Mouse (Mus musculus): ENCODE data around the gene Amigo1.
A peak's percentile ranks its signal among the peaks of the same experiment; 100 is the strongest.

The Amigo1 gene

GRCm38 (mm10) chr3:108184742-108185141 lies 1.4 kb upstream of the Amigo1 start:
- DNase-seq (ENCODE audit: low spot score): no peak

DNA sequence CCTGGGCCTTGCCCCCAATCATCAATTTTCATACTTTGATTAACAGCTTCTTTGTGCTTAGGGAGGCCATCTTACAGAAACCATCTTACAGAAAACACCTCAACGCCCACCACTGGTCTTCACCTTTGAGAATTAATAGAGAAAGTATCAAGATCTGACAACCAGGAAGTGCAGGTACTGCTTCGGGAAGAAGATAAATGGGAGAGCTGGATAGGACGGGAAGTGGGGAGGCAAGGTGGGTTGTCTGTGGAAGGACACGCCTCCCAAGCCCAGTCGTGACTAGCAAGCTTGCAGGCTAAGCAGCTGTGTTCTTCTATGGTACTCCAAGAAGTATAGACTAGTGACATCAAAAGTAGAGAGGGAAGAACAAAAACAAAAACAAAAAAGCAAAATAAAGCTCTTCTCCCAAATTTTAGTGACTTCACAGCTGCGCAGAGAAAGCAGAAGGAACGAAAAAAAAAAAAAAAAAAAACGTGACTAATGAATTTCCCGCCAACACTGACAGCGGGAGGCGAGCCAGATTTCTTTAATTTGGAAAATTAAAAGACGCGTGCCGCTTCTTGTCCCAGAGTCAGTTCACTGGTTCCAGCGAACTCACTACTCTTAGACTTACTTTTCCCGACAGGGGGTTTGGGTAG lies 556 bp upstream of the Amigo1 start:
- peak; percentile 33 for DNase-seq (ENCODE audit: low spot score)

GRCm38 (mm10) chr3:108187111-108187795 lies 1.1 kb downstream of the Amigo1 start:
- DNase-seq (ENCODE audit: low spot score): no peak

DNA sequence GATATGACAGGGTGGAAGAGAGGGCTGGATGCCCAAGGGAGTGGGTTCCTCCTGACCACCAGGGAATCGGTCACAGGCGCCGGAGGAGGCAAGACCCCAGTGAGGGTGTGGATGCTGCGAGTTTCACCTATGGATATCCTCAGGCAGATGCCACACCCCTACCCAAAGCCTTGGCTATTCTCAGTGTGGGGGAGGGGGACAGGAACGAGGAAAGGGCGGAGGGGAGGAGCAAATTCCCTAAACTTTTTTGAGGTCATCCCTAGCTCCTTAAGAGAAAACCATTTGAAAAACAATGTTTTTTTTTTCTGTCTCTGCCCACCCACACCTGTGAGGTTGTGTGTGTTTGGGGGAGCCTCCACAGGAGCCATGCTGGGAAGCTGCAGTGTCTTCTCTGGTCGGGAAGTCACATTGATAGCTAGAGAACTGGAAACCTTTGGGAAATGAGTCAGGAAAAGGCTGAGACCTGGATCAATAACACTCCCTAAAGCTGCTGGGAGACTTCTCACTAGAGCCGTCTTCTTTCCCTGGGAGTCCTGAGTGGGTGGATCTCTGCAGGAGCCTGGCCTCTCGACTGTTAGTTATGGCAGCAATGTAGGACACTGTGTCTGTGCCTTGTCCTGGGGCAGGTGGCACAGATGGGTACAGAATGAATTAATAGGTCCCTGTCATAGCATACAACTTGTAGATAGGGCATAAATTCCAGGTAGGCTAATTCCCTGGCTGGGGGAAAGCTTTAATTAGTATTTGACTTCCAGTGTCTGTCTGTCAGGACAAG lies 2.8 kb downstream of the Amigo1 start:
- no peak for DNase-seq (ENCODE audit: low spot score)

DNA sequence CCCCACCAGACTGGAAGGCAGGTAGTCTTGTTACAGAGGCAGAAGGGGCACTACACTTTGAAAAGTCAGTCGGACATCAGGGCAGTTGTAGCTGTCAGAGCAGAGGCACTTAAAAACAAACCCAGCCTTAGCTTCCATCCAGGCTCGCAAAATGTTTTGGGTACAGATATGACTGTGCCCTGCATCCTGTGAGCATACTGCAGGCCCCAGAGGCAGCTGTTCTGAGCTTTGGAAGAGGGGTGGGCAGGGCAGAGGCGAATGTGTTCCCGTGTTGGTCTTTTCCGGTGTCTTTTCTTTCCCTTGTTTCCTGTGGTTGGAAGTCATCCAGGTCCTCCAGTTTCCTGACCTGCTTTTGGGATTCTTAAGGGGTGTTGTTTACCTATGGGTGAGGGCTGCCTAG lies 3.8 kb downstream of the Amigo1 start:
- DNase-seq (ENCODE audit: low spot score): no peak

GRCm38 (mm10) chr3:108193686-108194085 lies 7.6 kb downstream of the Amigo1 start:
- DNase-seq (ENCODE audit: low spot score): no peak

DNA sequence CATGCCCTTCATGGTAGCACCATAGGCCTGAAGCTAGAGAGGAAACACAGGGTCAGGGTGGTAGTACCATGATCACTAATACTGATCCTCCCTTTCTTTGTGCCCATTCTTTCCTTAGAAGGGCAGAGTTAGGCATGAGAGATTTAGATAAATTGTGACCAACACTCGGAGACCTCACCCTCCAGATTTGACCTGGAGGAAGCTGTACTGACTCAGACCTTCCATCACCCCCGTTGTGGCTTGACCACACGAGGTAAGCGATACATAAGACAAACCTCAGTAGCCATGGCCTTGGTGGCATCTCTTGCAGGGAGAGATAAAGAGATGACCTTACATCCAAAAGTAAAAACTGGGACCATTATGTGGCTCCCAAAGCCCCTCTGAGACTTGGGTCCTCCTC lies 9.2 kb downstream of the Amigo1 start:
- no peak for DNase-seq (ENCODE audit: low spot score)

- DNase-seq (ENCODE audit: low spot score): no peak
These were observed 9.9 kb downstream of the Amigo1 start for GRCm38 (mm10) chr3:108195941-108196590.

DNA sequence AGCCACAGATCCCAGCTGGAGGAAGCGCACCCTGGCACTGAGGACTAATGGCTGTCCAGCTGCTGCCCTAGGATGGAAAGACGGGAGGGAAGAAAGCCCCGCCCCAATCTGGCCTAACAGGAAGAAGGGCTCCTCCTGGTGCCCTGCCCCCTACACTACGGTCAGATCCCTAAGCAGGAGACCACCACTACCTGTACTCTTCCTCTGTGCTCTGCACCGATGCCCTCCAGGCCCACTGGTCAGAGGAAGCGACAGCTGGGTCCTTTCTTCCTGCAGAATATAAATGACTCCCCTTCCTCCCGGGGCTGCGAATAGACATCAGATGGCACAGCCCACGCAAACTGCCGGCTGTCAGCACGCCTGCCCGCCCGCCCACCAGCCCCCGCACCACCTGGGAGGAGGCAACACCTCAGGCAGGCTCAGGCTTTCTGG lies 10.9 kb downstream of the Amigo1 start:
- DNase-seq (ENCODE audit: low spot score): peak; percentile 79

DNA sequence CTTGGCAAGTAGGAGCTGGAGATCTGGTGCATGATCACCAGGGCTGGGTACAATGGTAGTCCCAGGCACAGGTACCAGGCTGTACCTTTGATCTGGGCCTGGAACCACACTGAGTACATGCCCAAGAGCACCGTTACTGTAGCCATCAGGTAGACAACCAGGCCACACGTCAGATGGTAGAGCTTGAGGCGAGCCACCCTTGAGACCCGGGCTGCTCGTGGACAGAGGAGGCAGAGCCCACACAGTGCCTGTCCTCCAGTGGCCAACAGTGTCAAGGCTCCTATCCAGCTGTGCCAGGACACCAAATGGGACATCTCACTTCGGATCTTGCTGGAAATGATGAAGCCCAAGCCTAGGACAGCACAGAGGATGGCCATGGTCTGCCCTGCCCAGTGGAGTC lies 13.1 kb downstream of the Amigo1 start:
- no peak for DNase-seq (ENCODE audit: low spot score)

- peak; percentile 93 for DNase-seq (ENCODE audit: low spot score)
These were observed 14.5 kb downstream of the Amigo1 start, which contains the start of gene Cyb561d1 for GRCm38 (mm10) chr3:108200329-108201323. Gene Cyb561d1 (minus strand): TSS chr3:108201212.

GRCm38 (mm10) chr3:108202506-108202905 lies 16.4 kb downstream of the Amigo1 start:
- no peak for DNase-seq (ENCODE audit: low spot score)

GRCm38 (mm10) chr3:108203212-108203611 lies 17.1 kb downstream of the Amigo1 start:
- DNase-seq (ENCODE audit: low spot score): no peak

GRCm38 (mm10) chr3:108203621-108204325 lies 17.6 kb downstream of the Amigo1 start:
- DNase-seq (ENCODE audit: low spot score): peak; percentile 71

- DNase-seq (ENCODE audit: low spot score): no peak
These were observed 18.3 kb downstream of the Amigo1 start for GRCm38 (mm10) chr3:108204470-108204869.

GRCm38 (mm10) chr3:108205601-108206000 lies 19.5 kb downstream of the Amigo1 start:
- DNase-seq (ENCODE audit: low spot score): no peak

DNA sequence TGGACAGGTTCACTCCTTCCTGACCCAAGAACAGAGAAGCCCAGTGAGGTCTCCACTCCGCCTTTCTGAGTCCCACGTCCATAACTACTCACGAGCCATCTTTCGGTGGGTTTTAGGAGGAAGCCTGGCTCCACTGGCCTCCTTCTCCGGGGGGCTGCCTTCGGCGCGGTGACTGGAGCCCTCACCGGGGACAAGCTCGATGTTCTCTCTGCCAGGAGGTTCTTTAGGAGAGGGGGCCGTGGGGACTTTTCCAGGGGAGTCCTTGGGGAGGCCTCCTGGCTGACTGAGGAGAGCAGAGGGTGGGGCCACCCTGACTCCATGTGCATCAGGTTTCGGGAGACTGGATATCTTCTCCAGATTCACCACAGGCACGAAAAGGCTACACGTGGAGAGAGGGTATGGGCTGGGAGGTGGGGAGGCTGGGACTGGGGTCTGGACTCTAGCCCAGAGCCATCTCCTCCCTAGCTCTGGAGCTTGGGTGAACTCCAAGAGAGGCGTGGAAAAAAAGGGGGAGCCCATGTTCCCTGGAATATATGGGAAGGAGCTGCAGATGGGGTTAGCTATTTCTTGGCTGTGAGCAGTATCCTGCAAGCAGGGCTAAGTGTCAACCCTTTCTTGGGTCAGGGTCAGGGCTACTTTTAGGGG lies 20.7 kb downstream of the Amigo1 start:
- DNase-seq (ENCODE audit: low spot score): no peak

DNA sequence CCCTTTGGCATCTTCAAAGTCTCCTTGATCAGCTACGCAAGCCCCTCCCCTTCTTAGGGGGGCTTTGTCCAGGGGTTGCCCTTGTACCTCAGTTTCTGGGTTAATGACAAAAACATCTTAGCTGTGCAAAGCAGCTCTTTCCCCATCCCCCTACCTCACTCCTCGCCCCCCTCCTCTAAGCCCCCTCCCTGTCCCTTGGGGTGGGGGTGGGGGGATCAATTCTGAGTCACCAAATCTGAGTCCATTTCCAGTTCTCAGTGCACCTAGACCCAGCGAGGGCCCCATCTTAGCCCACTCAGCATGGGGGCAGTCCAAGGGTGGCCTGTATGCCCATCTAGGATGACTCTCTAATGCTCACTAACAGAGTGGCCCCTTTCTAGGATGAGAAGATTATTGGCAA lies 22.9 kb downstream of the Amigo1 start:
- DNase-seq (ENCODE audit: low spot score): no peak

DNA sequence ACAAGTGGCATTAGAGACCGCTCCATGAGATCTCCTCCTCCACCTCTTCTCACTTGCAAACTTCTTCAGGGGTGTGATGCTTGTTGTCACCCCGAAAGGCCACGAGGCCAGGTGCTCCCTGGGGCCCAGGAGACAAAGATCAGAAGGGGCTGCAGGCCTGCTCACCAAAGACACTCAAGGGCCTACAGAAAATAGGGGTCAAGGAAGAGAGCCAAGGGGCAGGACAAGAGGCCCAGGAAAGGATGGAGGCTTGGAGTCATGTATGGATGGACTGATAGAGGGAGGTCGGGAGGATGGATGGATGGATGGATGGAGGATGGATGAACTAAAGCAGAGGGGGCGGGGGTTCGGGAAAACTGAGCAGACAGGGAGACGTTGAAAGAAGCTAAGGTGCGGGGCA lies 23.4 kb downstream of the Amigo1 start:
- DNase-seq (ENCODE audit: low spot score): peak; percentile 30
